Mouse (Mus musculus): ENCODE data around the gene Cntd1.

Gene Cntd1

DNA sequence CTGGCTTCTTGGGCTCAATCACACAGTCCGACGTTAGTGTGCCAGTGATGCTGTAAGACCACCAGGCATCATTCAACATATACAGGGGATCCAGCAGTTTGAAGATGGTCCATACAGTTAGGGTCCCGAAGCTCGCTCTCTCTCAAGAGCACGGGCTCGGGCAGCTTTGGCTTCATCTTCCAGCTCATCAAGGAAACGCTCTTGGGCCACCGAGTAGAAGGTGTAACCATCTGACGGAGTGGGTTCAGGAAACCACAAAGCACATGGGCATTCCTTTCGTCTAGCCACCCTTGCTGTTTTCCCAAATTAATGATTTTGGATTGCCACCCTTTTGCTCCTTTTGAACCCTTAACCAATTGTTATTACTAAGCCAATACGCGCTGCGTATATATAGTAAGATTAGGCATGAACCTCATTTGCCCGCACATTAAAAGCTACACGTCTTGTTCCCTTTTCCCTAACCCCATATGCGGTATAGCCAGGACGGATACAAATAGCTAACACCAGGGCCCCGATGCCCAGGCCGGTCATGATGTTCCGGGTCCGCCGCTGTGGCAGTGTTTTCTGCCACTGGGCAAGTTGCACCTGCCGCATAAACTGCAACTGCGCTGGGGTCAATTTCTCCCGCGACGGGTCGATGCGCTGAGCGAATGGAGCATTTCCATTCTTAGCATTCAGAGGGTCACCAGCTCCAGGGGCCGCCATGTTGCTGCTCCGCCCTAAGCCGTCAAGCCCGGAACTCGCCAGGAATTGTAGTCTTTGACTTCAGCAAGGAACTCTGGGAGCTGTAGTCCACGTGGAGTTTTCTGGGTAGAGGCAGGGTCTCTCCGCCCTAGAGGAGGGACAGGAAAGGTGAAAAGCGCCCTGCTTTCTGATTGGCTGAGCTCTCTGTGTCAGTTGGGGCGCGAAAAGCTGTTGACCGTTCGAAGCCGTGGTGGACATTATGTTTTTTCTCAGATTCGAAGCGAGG, at the start of gene Cntd1, which contains the start of gene Coa3:
TSS of gene Cntd1 (plus strand) at position 790 of the 970 bp plus-strand sequence.
TSS of gene Coa3 (minus strand) at position 892 of the 970 bp plus-strand sequence.
- peak; percentile 82 for DNase-seq (ENCODE audit: low spot score)

DNA sequence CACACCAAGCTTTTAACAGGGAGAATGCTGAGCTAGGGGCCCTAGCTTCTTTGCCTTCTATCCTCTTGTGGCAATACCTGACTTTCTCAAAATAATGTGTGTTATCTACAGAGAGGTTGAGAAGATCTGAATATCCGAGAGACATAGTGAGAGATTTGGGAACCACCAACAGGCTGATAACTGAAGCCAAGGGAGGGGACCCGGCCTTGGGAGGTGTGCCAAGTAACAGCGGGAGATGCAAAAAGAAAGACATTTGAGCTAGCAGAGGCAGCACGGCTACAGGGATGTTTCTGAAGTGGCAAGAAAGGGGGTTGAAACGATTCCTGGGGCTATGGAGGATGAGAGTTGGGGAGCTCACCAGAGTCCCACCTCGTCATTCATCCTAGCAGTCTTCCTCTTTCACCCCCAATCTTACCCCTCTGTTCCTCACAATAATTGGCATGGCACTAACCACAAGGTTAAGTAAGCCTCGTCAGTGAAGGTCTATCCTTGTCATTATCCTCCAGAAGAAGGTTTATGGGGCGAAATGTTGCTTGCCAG, 49.4 kb upstream of the Cntd1 start:
- peak; percentile 81 for DNase-seq (ENCODE audit: low spot score)

DNA sequence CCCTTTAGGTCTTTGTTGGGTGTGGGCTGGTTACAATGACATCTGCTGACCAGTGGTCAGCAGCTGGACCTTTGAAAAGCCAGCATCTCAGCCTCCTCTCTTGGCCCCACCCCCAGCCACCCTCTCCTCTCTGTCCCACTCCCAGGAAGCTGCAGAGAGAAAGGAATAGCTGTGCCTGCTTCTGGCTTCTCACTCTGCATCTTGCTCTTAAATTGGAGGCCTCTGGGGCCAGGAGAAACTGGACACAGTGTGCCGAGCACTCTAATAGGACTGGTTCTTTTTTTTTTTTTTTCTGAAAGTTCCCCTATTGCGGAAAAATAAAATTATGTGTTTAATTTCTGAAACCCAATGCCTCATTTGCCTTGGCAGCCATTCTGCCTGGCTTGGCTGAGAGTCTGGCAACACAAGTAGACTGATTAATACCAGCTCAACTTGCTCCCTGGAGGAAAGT, 48.7 kb upstream of the Cntd1 start:
- peak; percentile 79 for DNase-seq (ENCODE audit: low spot score)

DNA sequence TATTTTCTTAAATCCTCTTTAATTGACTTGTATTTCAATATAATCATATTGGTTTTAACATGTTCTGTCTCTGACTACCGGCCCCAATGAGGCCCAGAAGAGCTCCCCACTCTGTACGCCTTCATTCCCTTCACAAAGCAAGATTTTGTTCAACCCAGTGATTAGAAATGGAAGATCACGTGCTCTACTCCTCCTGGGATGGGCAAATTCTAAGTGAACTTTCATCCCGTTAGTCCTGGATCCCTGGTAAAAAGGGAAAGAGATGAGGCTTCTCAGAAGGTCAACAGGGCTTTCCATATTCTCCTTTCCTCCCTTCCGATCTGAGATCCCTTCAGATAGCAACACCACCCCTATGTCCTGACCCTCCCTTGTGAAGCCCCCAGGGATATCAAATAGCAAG, 48.3 kb upstream of the Cntd1 start:
- no peak for DNase-seq (ENCODE audit: low spot score)

DNA sequence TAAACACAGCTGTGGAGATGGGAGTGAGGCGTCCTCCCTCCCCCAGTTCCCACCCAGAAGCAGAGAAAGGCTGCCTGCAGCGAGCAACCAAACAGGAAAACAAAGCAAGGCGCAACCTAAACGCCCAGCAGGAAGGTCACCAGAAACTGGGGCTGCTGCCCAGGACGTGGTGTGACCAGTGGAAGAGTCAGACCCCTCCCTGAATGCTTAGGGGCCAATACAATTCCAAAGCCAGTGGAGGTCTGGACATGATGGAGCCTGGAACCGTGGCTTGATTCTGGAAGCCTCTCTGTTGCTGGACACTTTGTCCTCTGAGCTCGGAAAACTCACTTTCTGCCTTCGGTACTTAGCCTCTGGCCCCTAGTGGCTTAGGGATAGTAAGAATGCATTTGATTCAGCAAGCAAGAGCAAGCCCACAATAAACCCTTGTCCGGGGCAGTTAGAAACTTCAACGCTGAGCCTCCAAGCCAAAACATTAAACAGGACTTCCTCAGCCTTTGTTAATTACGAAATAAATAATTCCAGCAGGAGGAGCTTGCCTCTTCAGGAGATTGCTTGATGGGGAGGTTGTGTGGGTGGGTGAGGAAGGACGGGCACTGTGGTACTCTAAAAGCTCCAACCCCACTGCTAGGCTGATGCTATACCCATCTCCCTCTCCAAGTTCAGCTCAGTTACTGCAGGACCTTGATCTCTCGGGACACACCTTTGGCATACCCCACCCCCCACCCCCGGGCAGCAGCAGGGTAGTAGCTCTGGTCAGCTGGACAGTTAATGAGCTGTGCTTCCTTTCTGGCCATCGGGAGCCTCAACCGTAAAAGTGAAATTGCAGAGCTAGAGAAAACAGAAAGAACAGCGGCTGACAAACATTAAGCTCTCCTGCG, 47.6 kb upstream of the Cntd1 start:
- DNase-seq (ENCODE audit: low spot score): peak; percentile 67

DNA sequence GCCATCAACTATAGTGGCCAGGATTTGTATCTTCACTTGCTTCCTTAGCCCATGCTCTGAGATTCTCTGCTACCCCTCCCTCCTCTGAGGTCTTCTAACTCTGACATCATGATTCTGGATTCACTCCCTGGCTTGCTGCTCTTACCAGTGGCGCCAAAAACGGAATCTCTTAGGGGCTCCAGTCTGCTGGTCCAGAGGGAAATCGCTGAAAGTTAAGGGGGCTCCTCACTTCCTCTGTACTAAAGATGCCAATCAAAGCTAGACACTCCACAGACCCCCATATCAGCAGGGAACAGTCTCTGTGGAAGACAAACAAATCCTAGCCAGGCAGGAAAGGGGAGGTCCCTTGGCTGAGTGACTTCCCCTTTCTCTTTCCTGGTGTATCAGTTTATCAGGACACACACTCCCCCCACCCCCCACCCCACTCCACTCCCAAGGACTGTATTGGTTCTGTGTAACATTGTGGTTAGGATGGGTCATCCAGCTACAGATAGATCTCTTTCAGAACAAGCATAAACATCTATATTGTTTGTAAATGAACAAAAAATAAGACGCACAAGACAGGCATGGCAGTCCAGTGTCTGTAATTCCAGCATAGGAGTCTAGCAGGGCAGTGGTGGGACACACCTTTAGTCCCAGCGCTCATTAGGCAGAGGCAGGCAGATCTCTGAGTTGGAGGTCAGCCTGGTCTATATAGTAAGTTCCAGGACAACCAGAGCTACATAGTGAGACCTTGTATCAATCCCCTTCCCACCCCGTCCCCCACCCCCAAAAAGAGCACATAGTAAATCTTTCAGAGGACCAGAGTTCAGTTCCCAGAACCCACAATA, 46.6 kb upstream of the Cntd1 start:
- no peak for DNase-seq (ENCODE audit: low spot score)

DNA sequence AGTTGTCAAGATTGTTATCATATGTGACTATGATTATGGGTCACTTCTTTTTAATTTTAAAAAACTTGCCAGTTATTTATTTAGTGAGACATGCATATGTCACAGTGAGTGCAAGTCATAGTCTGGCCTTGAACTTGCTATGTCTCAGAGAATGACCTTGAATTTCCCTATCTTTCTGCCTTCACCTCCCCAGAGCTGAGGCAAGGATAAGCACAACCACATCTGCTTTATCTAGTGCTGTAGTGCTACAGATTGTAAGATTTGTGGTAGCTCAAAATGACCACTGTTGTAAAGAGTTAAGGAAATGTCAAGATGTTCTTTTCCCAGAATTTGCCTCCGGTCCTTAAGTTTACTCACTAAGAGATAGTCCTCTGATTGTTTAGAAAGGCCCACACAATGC, 45.6 kb upstream of the Cntd1 start:
- no peak for DNase-seq (ENCODE audit: low spot score)

DNA sequence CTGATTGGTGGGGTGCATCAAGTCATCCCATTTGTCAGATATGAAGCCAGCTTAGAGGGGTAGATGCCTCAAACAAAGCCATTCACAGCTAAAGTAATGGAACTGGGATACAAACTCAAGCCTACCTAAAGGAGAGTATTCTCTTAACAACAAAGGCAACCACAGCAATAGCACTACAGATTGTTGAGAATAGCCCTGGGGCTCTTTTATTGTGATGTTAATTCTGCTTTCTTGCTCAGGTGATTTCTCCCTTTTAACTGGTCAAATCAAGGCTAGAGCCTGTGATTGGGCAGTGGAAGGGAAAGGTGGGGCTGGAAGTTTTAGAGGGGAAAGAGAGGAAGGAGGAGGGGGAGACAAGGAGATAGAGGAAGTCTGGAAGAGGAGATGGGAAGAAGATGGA, 44.7 kb upstream of the Cntd1 start:
- DNase-seq (ENCODE audit: low spot score): no peak

DNA sequence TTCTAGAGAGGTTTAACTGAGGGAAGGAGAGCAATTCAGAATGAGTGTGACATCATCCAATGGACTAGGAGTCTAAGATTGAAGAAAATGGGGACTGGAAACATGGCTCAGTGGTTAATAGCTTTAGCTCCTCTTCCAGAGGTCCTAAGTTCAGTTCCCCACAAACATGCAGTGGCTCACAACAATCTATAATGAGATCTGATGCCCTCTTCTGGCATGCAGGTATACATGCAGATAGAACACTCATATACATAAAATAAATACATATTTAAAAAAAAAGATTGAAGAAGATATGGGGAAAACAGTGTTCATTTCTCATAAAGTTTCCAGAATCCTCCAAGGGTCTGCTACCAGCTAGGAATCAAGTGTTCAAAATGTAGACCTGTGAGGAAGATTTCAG, 43.4 kb upstream of the Cntd1 start:
- no peak for DNase-seq (ENCODE audit: low spot score)

DNA sequence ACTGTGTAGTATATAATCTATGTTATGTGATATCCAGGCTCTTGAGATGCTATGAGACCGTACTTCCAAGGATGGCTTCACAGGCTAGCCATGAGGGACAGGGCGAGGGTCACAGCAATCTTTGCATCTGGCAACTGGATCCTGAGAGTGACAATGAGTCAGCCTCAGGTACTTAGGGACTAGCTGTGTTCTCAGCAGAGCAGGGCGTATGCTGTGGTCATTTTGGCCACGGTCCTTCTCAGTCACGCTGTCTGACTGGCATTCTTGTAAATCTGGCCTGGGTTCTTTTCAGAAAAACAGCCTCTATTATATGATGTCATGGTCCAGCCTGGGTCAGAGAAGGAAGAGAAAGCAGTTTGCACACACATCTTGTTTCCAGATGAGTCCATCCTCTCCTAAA, 42.0 kb upstream of the Cntd1 start:
- DNase-seq (ENCODE audit: low spot score): no peak

DNA sequence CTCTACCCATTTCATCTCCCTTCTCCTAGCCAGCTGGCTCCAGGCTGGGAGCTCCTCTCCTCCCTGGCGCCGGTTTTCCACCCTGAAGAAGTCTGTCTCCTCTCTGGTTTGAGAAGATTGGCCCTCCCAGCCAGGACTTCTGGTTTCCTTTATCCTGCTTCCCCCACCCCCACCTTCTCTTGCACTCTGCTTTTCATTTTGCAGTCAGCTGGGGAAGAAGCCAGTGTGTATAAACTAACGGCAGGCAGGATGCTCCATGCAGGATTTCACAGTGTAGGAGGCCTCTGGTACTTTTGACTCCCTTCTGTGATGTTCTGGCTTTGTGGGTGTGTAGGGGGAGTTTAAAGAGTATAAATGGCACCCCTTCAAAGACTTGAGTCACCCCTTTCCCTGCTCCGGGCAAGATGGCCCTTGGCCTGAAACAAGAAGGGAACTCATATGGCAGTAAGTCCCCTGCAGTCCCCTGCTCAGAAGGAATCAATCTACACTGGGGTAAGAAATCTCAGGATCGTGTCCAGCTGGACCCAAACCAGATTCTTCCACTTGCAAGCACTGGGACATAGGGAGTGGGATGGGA, 40.7 kb upstream of the Cntd1 start:
- no peak for DNase-seq (ENCODE audit: low spot score)

DNA sequence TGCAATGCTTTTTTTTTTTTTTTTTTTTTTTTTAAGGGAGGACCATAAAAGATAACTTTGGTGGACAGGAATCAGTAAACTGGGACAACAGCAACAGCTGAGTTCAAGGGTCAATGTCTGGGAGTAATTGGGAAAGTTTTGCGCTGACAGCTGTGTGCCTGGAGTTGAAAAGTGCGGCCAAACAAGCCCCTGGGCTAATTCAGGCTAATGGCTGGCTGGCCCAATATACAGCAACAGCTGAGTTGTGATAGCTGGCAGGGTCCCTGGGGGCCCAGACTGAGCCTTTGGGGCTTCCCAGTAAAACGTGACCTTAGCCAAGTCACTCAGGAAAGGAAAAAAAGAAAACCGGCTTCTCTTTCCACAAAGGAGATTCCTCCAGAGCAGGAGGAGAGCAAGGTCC, 33.7 kb upstream of the Cntd1 start:
- DNase-seq (ENCODE audit: low spot score): no peak

DNA sequence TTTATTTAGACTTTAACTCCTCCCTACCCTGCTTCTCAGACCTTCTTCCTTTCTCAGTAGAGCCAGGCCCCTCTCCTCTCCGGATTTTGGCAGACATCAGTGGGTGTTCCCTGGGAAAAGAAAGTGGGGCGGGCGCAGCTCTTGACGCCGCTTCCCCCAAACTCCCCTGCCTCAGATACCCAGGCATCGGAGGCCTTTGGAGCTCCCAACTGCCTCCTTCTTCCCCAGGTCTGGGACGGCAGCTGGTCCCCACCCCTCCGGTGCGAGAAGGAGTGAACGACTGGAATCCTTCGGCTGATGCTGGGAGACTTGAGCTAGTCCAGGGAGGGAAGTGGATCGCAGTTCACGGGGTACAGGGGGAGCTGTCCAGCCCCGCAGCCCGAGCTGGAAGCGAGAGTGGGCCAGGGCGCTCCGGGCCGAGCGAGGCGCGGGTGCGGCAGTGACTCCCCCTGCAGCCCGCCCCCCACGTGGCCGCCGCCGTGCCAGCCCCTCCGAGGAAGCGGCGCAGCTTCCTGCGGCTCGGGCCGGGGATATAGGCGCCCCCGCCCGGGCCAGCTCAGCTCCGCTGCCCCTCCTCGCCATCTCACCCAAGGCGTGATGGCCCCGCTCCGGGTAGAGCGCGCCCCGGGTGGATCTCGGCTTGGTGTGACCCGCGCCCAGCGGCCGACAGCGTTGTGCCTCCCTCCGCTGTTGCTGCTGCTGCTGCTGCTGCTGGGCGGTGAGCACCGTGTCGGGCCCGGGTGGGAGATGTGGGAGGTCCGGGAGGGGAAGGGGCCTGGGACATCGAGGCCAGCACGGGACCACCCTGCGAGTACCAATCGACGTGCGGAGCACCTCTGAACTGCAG, 32.7 kb upstream of the Cntd1 start, which contains the start of gene Ramp2:
TSS of gene Ramp2 (plus strand) at position 174 of the 847 bp plus-strand sequence.
- peak; percentile 76 for DNase-seq (ENCODE audit: low spot score)

DNA sequence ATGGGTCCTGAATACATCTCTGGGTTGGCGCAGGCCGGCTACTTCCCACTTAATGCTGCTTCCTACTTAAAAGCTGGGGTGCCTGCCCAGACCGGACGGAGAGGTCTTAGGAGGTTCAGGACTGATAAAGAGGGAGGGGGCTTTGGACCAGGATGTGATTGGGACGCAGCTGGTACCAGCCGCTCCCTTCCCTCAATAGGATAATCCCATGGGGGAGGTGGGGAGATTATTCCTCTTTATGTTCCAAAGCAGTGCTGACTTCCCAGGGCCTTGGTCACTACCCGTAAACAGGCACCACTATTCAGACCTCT, 32.2 kb upstream of the Cntd1 start:
- no peak for DNase-seq (ENCODE audit: low spot score)

DNA sequence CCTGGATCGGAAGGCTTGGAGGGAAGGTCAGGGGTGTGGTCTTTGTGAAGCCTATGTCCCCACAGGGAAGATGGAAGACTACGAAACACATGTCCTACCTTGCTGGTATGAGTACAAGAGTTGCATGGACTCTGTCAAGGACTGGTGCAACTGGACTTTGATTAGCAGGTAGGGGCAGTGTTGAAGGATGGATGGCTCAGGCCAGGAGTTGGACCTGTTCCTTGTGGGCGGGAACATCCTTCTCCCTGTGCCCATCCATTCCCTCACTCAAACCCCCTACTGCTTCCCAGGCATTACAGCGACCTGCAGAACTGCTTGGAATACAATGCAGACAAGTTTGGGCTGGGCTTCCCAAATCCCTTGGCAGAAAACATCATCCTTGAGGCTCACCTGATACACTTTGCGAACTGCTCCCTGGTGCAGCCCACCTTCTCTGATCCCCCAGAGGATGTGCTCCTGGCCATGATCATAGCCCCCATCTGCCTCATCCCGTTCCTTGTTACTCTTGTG, 31.2 kb upstream of the Cntd1 start:
- DNase-seq (ENCODE audit: low spot score): no peak

DNA sequence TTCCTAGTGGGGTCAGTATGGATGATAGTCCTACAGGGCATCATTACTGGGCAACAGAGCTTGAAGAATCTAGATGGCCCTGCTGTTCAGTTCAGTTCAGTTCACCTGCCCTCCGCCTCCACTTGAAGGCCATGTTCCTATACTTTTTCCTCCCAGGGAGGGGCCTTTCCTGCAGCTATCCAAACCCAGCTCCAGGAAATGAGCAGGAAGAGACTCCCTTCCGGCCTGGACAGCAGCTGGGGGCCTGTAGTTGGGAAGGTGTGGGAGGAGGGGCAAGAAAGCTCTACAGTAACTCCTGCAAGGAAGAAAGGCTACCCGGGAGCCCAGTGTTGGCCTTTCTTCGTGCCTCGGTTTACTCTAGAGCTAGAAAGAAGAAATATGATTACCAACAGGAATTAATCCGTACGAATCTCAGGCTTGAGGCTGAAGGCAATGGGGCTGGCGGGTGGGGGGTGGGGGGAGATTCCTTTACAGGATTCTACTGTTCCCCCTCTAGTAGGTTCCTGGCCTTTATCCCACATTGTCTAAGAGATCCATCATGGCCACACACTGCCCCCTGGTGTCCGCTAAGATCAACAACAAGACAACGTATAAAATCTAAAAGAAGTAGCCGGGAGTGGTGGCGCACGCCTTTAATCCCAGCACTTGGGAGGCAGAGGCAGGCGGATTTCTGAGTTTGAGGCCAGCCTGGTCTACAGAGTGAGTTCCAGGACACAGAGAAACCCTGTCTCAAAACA, 30.4 kb upstream of the Cntd1 start:
- peak; percentile 77 for DNase-seq (ENCODE audit: low spot score)

DNA sequence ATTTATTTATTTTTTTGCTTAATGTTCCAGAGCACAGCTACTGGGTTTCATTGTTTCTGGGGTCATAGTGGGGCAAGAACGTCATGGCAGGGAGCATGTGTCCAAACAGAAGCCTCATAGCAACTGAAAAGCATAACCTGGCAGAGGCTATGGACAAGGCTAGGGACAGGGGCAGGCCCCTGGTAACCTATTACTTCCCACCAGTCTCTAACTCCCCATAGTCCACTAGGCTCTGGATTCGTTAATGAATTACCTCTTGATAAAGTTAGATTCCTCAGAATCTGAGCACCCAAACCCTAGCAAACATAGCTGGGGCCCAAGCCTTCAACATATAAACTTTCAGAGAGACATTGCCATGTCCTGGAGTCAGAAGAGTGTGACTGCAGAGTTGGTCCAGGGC, 27.8 kb upstream of the Cntd1 start:
- no peak for DNase-seq (ENCODE audit: low spot score)

DNA sequence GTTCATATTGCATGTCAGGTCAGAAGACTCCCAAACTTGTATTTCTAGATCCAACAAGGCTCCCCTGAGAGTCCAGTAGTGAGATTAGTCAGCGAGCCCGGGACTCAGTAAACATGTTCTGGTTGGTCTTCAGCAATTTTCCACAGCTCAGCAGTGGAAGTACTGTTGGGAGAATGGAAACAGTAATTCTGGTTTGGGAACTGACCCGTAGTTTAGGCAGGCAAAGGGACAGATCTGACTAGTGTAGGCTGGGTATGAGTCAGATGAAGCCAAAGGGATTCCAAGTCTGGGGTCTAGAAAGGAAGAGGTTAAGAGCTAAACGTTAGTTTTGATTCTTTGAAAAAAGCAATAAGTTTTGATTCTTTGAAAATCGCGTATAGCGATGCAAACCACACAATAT, 25.9 kb upstream of the Cntd1 start:
- DNase-seq (ENCODE audit: low spot score): no peak

DNA sequence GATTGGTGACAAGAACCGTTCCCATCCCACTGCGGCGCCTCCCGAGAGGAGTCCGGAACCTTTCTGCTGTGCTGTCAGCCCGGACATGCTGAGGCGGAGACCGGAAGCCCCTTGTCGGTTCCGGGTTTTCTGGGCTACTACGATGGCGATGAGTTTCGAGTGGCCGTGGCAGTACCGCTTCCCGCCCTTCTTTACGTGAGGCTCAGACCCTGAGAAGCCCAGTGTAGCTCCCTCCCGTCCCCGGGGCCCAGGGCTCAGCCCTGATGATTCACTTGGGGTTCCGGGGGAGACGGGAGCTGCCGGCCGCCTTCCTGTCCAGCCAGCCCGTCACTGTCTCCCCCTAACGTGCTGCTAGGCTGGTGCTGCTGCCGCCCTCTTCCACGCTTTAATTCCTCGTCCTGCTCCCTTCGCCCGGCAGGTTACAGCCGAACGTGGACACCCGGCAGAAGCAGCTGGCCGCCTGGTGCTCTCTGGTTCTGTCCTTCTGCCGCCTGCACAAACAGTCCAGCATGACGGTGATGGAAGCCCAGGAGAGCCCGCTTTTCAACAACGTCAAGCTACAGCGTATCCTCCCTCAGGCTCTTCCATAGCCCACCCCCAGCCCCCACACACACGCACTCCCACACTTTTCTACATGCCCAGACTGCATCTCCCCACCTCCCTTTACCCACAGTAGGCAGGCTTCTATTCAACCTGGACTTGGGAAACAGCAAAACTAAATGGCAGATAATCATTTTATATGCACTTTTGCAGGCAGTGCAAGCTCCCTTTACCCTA, 25.0 kb upstream of the Cntd1 start, which contains the start of gene Vps25:
TSS of gene Vps25 (plus strand) at position 95 of the 777 bp plus-strand sequence.
- peak; percentile 87 for DNase-seq (ENCODE audit: low spot score)

Measured in testis, postnatal 10 days (tissue).